In the genomic region with DNA sequence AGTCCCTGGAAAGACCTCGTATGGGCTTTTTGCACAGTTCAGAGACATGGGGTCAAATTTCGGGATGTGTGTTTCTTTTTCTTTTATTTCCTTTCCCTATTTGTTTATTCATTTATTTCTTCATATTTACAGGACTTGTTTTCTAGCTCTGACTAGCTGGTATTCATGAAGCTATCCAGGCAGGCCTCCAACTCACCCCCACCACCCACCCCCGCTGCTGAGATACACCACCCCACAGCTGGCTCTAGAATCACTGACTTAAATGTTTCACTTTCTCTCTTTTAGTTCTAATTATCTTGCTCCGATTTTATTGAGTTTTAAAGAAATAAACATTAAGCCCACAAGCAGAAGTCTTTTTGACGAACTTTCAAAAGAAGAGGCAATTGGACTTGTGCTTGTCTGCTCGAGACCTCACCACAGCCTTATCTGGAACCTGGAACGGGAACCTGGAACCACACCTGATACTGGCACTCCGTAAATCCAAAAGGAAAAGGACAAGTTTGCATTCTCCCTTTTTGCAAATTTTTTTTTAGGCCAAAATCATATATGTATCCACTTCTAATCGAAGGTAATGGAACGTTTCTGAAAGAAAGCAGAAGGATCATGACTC, we compare ENCODE assay signal across 8 mouse cellular contexts. TPM values are rescaled to one million over a fixed set of nuclear protein-coding genes. Genes with fewer than 3 reads are reported as not detected.
DNase-seq lines count a peak whose midpoint lies in the region; ATAC-seq and TF ChIP-seq lines count a peak whose summit lies in the region.

No protein-coding gene starts in this region.

- peak overlapping the region; percentile 96 for H3K27ac ChIP-seq in kidney, embryonic 16.5 days (ENCODE audit: low read length)
- H3K27ac ChIP-seq in embryonic facial prominence, embryonic 13.5 days: peak overlapping the region; percentile 92
- H3K27ac ChIP-seq in intestine, postnatal 0 days (ENCODE audit: low read depth, low read length): no peak overlapping the region
- H3K27ac ChIP-seq in neural tube, embryonic 14.5 days (ENCODE audit: low read depth, low read length): peak overlapping the region; percentile 80; the same call in 1 of the 2 replicates

- no peak for DNase-seq in kidney, postnatal 10 days
- DNase-seq in urinary bladder, postnatal 14 days (ENCODE audit: low spot score): no peak
- DNase-seq in gastrocnemius, postnatal 4 days (ENCODE audit: low spot score in 2 of 2): no peak
- DNase-seq in cerebellum, postnatal 4 days (ENCODE audit: low spot score in 2 of 2): no peak

- H3K36me3 ChIP-seq in kidney, embryonic 16.5 days (ENCODE audit: insufficient read depth, low read length): no peaks in the 10 kb centered on the region
- H3K36me3 ChIP-seq in embryonic facial prominence, embryonic 13.5 days: no peaks in the 10 kb centered on the region
- H3K36me3 ChIP-seq in intestine, postnatal 0 days (ENCODE audit: control insufficient read depth, insufficient read depth): no peaks in the 10 kb centered on the region
- no peaks in the 10 kb centered on the region for H3K36me3 ChIP-seq in neural tube, embryonic 14.5 days (ENCODE audit: control insufficient read depth, insufficient read depth, low read length)

- no peaks in the 10 kb centered on the region for H3K27me3 ChIP-seq in kidney, embryonic 16.5 days (ENCODE audit: insufficient read depth, low read length)
- no peaks in the 10 kb centered on the region for H3K27me3 ChIP-seq in embryonic facial prominence, embryonic 13.5 days
- H3K27me3 ChIP-seq in intestine, postnatal 0 days (replicated peaks; ENCODE audit: control insufficient read depth, insufficient read depth, low read length): no peaks in the 10 kb centered on the region
- H3K27me3 ChIP-seq in neural tube, embryonic 14.5 days (ENCODE audit: control insufficient read depth, insufficient read depth, low read length): no peaks in the 10 kb centered on the region

- H3K4me3 ChIP-seq in kidney, embryonic 16.5 days (ENCODE audit: low read length): peak overlapping the region; percentile 64
- peak overlapping the region; percentile 47 for H3K4me3 ChIP-seq in embryonic facial prominence, embryonic 13.5 days
- H3K4me3 ChIP-seq in intestine, postnatal 0 days (ENCODE audit: low read depth, low read length): peak overlapping the region; percentile 66
- peak overlapping the region; percentile 45 for H3K4me3 ChIP-seq in neural tube, embryonic 14.5 days (ENCODE audit: low read depth, low read length)

- no peaks in the 10 kb centered on the region for H3K9me3 ChIP-seq in kidney, embryonic 16.5 days (ENCODE audit: low read length)
- H3K9me3 ChIP-seq in embryonic facial prominence, embryonic 13.5 days: no peaks in the 10 kb centered on the region
- H3K9me3 ChIP-seq in intestine, postnatal 0 days (ENCODE audit: control insufficient read depth): no peaks in the 10 kb centered on the region
- H3K9me3 ChIP-seq in neural tube, embryonic 14.5 days (ENCODE audit: control insufficient read depth, low read length): no peaks in the 10 kb centered on the region

- WGBS in kidney, embryonic 16.5 days: 33% methylated on average over 10 of the region's 10 CpGs
- WGBS in embryonic facial prominence, embryonic 13.5 days: 35% methylated on average over 10 of the region's 10 CpGs
- 32% methylated on average over 10 of the region's 10 CpGs for WGBS in intestine, postnatal 0 days
- 44% methylated on average over 10 of the region's 10 CpGs for WGBS in neural tube, embryonic 14.5 days

- peak overlapping the region; percentile 73 for H3K9ac ChIP-seq in kidney, embryonic 16.5 days (replicated peaks; ENCODE audit: low read length)
- H3K9ac ChIP-seq in embryonic facial prominence, embryonic 13.5 days: peak overlapping the region; percentile 66
- peak overlapping the region; percentile 57; the same call in 1 of the 2 replicates for H3K9ac ChIP-seq in intestine, postnatal 0 days (ENCODE audit: low read depth, low read length)
- peak overlapping the region; percentile 37; the same call in 1 of the 2 replicates for H3K9ac ChIP-seq in neural tube, embryonic 14.5 days (replicated peaks; ENCODE audit: low read depth, low read length)

- TF ChIP-seq CTCF in intestine, postnatal 0 days (IDR thresholded peaks at IDR 0.05; ENCODE audit: low read depth): no peak

- peak overlapping the region; percentile 62 for H3K4me2 ChIP-seq in kidney, embryonic 16.5 days (replicated peaks; ENCODE audit: low read depth, low read length)
- H3K4me2 ChIP-seq in embryonic facial prominence, embryonic 13.5 days: peak overlapping the region; percentile 72
- H3K4me2 ChIP-seq in intestine, postnatal 0 days (replicated peaks; ENCODE audit: low read depth): peak overlapping the region; percentile 71
- H3K4me2 ChIP-seq in neural tube, embryonic 14.5 days (ENCODE audit: low read depth, low read length): peak overlapping the region; percentile 63

- ATAC-seq in kidney, embryonic 16.5 days (ENCODE audit: low FRiP score, low TSS enrichment): no peak
- no peak for ATAC-seq in embryonic facial prominence, embryonic 13.5 days (ENCODE audit: insufficient number of reproducible peaks, insufficient read depth, low FRiP score, low TSS enrichment, low read depth)
- no peak for ATAC-seq in intestine, postnatal 0 days
- no peak for ATAC-seq in neural tube, embryonic 14.5 days (ENCODE audit: low read depth)

- H3K4me1 ChIP-seq in kidney, embryonic 16.5 days (ENCODE audit: insufficient read depth, low read length): peaks cover 20% of the 10 kb centered on the region
- peaks cover 19% of the 10 kb centered on the region for H3K4me1 ChIP-seq in embryonic facial prominence, embryonic 13.5 days
- H3K4me1 ChIP-seq in intestine, postnatal 0 days (replicated peaks; ENCODE audit: control insufficient read depth, insufficient read depth, low read length): no peaks in the 10 kb centered on the region
- H3K4me1 ChIP-seq in neural tube, embryonic 14.5 days (ENCODE audit: control insufficient read depth, insufficient read depth, low read length): 0 out of 2 replicates have a peak, but pooled peaks cover 3% of the 10 kb centered on the region

RNA-seq across cellular contexts. Expression of gene Abt1, which starts 6.2 kb away (rescaled TPM):
- polyA plus RNA-seq in kidney, embryonic 16.5 days (2015; fragmentation: Nextera tagmentation; extraction: Ambion mirVana): 13.7 and 14.6 TPM in 2 replicates
- 13.1 and 14.6 TPM in 2 replicates for polyA plus RNA-seq in embryonic facial prominence, embryonic 13.5 days (2015; fragmentation: Nextera tagmentation; extraction: Ambion mirVana)
- 5.1 and 5.6 TPM in 2 replicates for polyA plus RNA-seq in intestine, postnatal 0 days (2015; fragmentation: Nextera tagmentation; extraction: Ambion mirVana)
- polyA plus RNA-seq in neural tube, embryonic 14.5 days (2014; fragmentation: Nextera tagmentation; extraction: Ambion mirVana): 8.8 and 9.5 TPM in 2 replicates
- 1 to 10 TPM; 6.2 to 6.6 TPM for total RNA-seq in gastrocnemius, postnatal 4 days (2021)

RNA-seq across cellular contexts. Expression of gene Btn1a1, which starts 35.8 kb away (rescaled TPM):
- polyA plus RNA-seq in kidney, embryonic 16.5 days (2015; fragmentation: Nextera tagmentation; extraction: Ambion mirVana): 0.08 and 0.11 TPM in 2 replicates
- not detected in 2 replicates for polyA plus RNA-seq in embryonic facial prominence, embryonic 13.5 days (2015; fragmentation: Nextera tagmentation; extraction: Ambion mirVana)
- polyA plus RNA-seq in intestine, postnatal 0 days (2015; fragmentation: Nextera tagmentation; extraction: Ambion mirVana): not detected in 2 replicates
- polyA plus RNA-seq in neural tube, embryonic 14.5 days (2014; fragmentation: Nextera tagmentation; extraction: Ambion mirVana): 0.17 TPM in 1 of 2 replicates, not detected in the other
- not detected for total RNA-seq in gastrocnemius, postnatal 4 days (2021)

RNA-seq across cellular contexts. Expression of gene Btn2a2, which starts 58.8 kb away (rescaled TPM):
- 0.50 and 0.54 TPM in 2 replicates for polyA plus RNA-seq in kidney, embryonic 16.5 days (2015; fragmentation: Nextera tagmentation; extraction: Ambion mirVana)
- 1.5 and 1.7 TPM in 2 replicates for polyA plus RNA-seq in embryonic facial prominence, embryonic 13.5 days (2015; fragmentation: Nextera tagmentation; extraction: Ambion mirVana)
- not detected in 2 replicates for polyA plus RNA-seq in intestine, postnatal 0 days (2015; fragmentation: Nextera tagmentation; extraction: Ambion mirVana)
- not detected in 2 replicates for polyA plus RNA-seq in neural tube, embryonic 14.5 days (2014; fragmentation: Nextera tagmentation; extraction: Ambion mirVana)
- under 1 TPM in 1 of 2 experiments, not detected in 1; 0.23 TPM for total RNA-seq in gastrocnemius, postnatal 4 days (2021)
